Mouse (Mus musculus) gastrocnemius, postnatal 25 days (tissue): ENCODE data around the gene Pla2g15. TPM values are rescaled to one million over a fixed set of nuclear protein-coding genes. Genes with fewer than 3 reads are reported as not detected.

Experiments used
- DNase-seq: peaks from one replicate; pipeline ENCODE4 v3.0.0; 2022
- long read RNA-seq, 2 experiments: library from polyadenylated mRNA; stranded (forward); transcript quantifications; one replicate each; pipeline ENCODE4 v2.0.0; 2021
- total RNA-seq, 2 experiments: library from RNA; stranded (reverse); gene quantifications; 1 replicate in 1 of 2; 2 replicates in 1 of 2; pipeline ENCODE4 v1.2.3; 2021

Gene Pla2g15
- 1 to 10 TPM; 2.9 to 3.8 TPM for total RNA-seq
- long read RNA-seq, experiment 1 = 0 reads
- long read RNA-seq, experiment 2, partial matches to known transcripts = 0 of 5 reads
- long read RNA-seq, experiment 2, other reads (novel, unspliced or antisense) = 1 of 5 reads

GRCm38 (mm10) chr8:106149801-106150652, at the start of gene Pla2g15:
TSS of gene Pla2g15 (plus strand) at chr8:106150399.
- DNase-seq = peak; percentile 91

- no peak for DNase-seq
Measured at GRCm38 (mm10) chr8:106102321-106102720, 47.9 kb upstream of the Pla2g15 start.

- DNase-seq = no peak
Measured at GRCm38 (mm10) chr8:106103888-106104287, 46.3 kb upstream of the Pla2g15 start.

- no peak for DNase-seq
Measured at GRCm38 (mm10) chr8:106106193-106106592, 44.0 kb upstream of the Pla2g15 start.

- no peak for DNase-seq
Measured at GRCm38 (mm10) chr8:106108080-106108479, 42.1 kb upstream of the Pla2g15 start.

- DNase-seq = peak; percentile 35
Measured at GRCm38 (mm10) chr8:106108729-106109128, 41.5 kb upstream of the Pla2g15 start.

- no peak for DNase-seq
Measured at GRCm38 (mm10) chr8:106112041-106112440, 38.2 kb upstream of the Pla2g15 start.

GRCm38 (mm10) chr8:106112514-106112913, 37.7 kb upstream of the Pla2g15 start:
- no peak for DNase-seq

- DNase-seq = no peak
Measured at GRCm38 (mm10) chr8:106115897-106116296, 34.3 kb upstream of the Pla2g15 start.

GRCm38 (mm10) chr8:106123443-106123842, 26.8 kb upstream of the Pla2g15 start:
- DNase-seq = no peak

- no peak for DNase-seq
Measured at GRCm38 (mm10) chr8:106126055-106126454, 24.1 kb upstream of the Pla2g15 start.

GRCm38 (mm10) chr8:106127054-106127453, 23.1 kb upstream of the Pla2g15 start:
- DNase-seq = no peak

- DNase-seq = no peak
Measured at GRCm38 (mm10) chr8:106127882-106128410, 22.3 kb upstream of the Pla2g15 start.

GRCm38 (mm10) chr8:106129232-106129930, 20.8 kb upstream of the Pla2g15 start:
- DNase-seq = no peak

GRCm38 (mm10) chr8:106129997-106130396, 20.2 kb upstream of the Pla2g15 start:
- no peak for DNase-seq

- DNase-seq = no peak
Measured at GRCm38 (mm10) chr8:106130505-106130904, 19.7 kb upstream of the Pla2g15 start.

GRCm38 (mm10) chr8:106131021-106131420, 19.2 kb upstream of the Pla2g15 start:
- no peak for DNase-seq

- no peak for DNase-seq
Measured at GRCm38 (mm10) chr8:106131488-106132222, 18.5 kb upstream of the Pla2g15 start.

GRCm38 (mm10) chr8:106132356-106132755, 17.8 kb upstream of the Pla2g15 start:
- DNase-seq = no peak

GRCm38 (mm10) chr8:106133526-106133925, 16.7 kb upstream of the Pla2g15 start:
- DNase-seq = no peak

- DNase-seq = no peak
Measured at GRCm38 (mm10) chr8:106133946-106134345, 16.3 kb upstream of the Pla2g15 start.
